Mouse (Mus musculus): Measurements from ENCODE around the gene Nthl1. TPM values are rescaled to one million over a fixed set of nuclear protein-coding genes. Genes with fewer than 3 reads are reported as not detected.

Nthl1 gene
- 11.9 and 14.0 TPM in 2 replicates for polyA plus RNA-seq (2012; rRNA removed; ENCODE audit: low replicate concordance)

DNA sequence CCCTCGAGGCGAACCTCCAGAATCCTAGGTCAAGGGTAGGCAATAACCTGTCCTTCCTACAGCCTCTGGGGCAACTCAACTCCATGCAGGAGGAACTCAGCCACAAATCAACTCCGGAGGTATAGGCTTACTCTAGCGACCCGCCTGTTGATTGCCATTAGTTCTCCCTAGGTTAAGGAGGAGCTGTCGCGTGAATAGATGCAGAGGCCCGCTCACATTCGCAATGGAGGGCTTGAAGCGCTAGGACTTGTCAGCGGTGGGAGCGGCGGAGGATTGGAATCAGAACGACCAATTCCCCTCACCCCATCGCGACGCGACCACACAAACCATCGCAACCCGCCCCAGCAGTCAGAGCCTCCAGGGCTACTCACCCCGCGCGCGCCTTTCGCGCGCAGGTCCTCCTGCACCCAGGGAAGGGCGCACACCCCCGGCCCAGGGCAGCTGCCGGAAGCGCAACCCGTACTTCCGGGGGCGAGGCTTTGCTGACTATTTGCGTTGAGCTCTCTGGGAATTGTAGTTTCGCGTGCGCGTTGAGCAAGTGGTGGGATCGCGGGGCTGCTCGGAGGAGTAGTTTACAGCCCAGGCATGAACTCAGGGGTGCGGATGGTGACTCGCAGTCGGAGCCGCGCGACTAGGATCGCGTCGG lies at the start of gene Nthl1, which contains the start of gene Tsc2:
TSS of gene Nthl1 (plus strand) at position 514 of the 646 bp plus-strand sequence.
TSS of gene Tsc2 (minus strand) at position 464 of the 646 bp plus-strand sequence.

DNA sequence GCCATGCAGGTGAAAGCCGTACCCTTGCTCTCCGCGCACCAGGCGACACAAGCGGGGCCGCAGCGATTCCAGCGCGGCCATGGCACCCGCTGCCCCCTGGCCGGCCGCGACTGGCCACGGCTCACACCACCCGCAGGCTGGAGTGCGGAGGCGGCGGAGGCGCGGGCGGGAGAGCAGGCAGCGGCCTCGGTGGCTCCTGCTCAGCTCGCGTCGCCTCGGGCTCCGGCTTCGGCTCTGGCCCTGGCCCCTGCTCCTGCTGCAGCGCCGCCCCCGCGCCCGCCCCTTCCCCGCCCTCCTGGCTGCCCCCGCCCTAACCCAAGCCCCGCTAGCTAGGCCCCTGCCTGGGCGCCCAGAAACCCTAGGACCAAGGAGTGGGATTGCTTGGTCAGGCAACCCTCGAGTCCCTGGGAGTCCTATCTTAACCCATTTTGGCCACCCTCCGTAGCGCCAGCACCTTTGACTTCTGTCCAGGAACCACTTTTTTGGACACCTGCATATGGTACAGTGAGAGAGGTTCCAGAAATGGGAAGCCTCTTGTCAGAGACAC lies 17.7 kb downstream of the Nthl1 start, which contains the start of gene Slc9a3r2:
TSS of gene Slc9a3r2 (minus strand) at position 258 of the 547 bp plus-strand sequence.

DNA sequence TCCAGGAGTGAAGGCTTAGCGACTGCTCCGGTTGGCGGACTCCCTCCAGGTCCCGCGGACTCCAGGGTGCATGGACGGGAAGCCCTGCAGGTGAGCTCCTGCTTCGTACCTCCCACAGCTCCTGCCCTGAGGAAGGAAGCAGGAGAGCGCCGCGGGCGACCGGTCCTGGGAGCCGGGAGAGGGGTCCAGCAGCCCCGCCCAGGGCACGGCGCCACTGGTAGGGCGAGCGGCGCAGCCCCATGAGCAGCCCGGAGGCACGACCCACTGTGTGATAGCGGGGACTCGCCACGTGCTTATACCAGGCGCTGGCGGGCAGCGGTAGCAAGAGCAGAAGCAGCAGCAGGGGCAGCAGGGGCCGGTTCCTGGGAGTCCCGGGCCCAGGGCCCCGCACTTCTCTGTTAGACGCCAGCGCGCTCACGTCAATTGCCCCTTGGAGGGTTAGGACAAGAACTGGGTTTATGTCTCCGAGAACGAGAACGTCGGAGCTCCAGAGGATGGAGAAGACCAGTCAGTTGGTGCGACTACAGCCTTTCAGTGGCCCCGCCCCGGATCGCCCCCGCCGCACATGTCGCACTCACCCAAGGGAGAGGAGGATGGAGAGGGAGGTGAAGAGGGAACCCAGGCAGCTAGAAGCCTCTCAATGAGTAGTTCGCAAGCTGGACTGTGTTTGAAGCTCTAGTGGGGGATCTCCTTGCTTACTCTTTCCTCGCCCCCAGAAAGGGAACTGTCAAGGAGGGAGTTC lies 25.7 kb downstream of the Nthl1 start, which contains the start of gene Npw:
TSS of gene Npw (minus strand) at position 441 of the 742 bp plus-strand sequence.

DNA sequence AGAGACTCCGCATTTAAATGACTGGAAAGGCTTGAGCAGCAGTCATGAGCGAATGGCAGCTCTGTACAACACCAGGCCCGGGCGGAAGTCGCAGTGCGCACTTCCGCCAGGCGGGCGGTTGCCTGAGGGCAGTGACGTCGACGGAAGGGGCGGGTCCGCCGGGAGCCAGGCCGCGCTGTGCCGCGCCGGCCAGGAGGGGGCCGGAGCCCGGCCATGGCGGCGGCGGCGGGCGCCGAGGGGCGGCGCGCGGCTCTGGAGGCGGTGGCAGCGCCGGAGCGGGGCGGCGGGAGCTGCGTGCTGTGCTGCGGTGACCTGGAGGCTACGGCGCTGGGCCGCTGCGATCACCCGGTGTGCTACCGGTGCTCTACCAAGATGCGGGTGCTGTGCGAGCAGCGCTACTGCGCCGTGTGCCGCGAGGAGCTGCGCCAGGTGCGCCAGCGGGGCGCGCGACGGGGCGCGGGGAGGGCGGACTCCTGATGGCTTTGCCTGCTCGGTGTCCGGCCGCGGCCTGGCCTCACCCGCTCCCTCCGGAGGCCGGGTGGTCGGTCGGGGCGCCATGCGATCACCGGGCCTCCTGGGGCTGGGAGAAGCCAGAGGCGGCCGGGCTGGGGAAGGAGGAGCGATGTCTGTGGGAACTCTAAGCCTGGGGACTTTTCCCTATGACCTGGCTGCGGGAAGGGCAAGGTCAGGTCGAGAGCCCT lies 37.2 kb downstream of the Nthl1 start, which contains the start of gene Zfp598:
TSS of gene Zfp598 (plus strand) at position 143 of the 701 bp plus-strand sequence.

Other genes with a start within 250 kb of the Nthl1 start
- gene Rnps1, start 218.1 kb upstream of the Nthl1 start, polyA plus RNA-seq (2012; rRNA removed; ENCODE audit: low replicate concordance): 121 and 125 TPM in 2 replicates
- 170 and 281 TPM in 2 replicates for gene Eci1, start 206.0 kb upstream of the Nthl1 start, polyA plus RNA-seq (2012; rRNA removed; ENCODE audit: low replicate concordance)
- 6.9 and 11.5 TPM in 2 replicates for gene Dnase1l2, start 189.6 kb upstream of the Nthl1 start, polyA plus RNA-seq (2012; rRNA removed; ENCODE audit: low replicate concordance)
- 84.4 and 102 TPM in 2 replicates for gene E4f1, start 162.4 kb upstream of the Nthl1 start, polyA plus RNA-seq (2012; rRNA removed; ENCODE audit: low replicate concordance)
- gene Pgp, start 162.3 kb upstream of the Nthl1 start, polyA plus RNA-seq (2012; rRNA removed; ENCODE audit: low replicate concordance): 58.4 and 88.6 TPM in 2 replicates
- gene Bricd5, start 158.8 kb upstream of the Nthl1 start, polyA plus RNA-seq (2012; rRNA removed; ENCODE audit: low replicate concordance): 2.1 and 3.1 TPM in 2 replicates
- gene Mlst8, start 153.6 kb upstream of the Nthl1 start, polyA plus RNA-seq (2012; rRNA removed; ENCODE audit: low replicate concordance): 36.1 and 68.2 TPM in 2 replicates
- gene Caskin1, start 144.1 kb upstream of the Nthl1 start, polyA plus RNA-seq (2012; rRNA removed; ENCODE audit: low replicate concordance): 1.3 and 1.4 TPM in 2 replicates
- 207 and 225 TPM in 2 replicates for gene Traf7, start 104.7 kb upstream of the Nthl1 start, polyA plus RNA-seq (2012; rRNA removed; ENCODE audit: low replicate concordance)
- 1.3 and 1.8 TPM in 2 replicates for gene Rab26, start 98.5 kb upstream of the Nthl1 start, polyA plus RNA-seq (2012; rRNA removed; ENCODE audit: low replicate concordance)
- 78.7 and 102 TPM in 2 replicates for gene Pkd1, start 82.8 kb upstream of the Nthl1 start, polyA plus RNA-seq (2012; rRNA removed; ENCODE audit: low replicate concordance)
- 176 and 242 TPM in 2 replicates for gene Tsc2, start 50 bp upstream of the Nthl1 start, polyA plus RNA-seq (2012; rRNA removed; ENCODE audit: low replicate concordance)
- 101 and 134 TPM in 2 replicates for gene Slc9a3r2, start 17.6 kb downstream of the Nthl1 start, polyA plus RNA-seq (2012; rRNA removed; ENCODE audit: low replicate concordance)
- 1.4 TPM in 2 replicates for gene Npw, start 25.8 kb downstream of the Nthl1 start, polyA plus RNA-seq (2012; rRNA removed; ENCODE audit: low replicate concordance)
- gene Zfp598, start 37.0 kb downstream of the Nthl1 start, polyA plus RNA-seq (2012; rRNA removed; ENCODE audit: low replicate concordance): 81.2 and 105 TPM in 2 replicates
- 0.53 and 0.68 TPM in 2 replicates for gene Syngr3, start 57.3 kb downstream of the Nthl1 start, polyA plus RNA-seq (2012; rRNA removed; ENCODE audit: low replicate concordance)
- gene Gfer, start 63.5 kb downstream of the Nthl1 start, polyA plus RNA-seq (2012; rRNA removed; ENCODE audit: low replicate concordance): 19.5 and 47.8 TPM in 2 replicates
- 15.3 and 20.5 TPM in 2 replicates for gene Noxo1, start 63.6 kb downstream of the Nthl1 start, polyA plus RNA-seq (2012; rRNA removed; ENCODE audit: low replicate concordance)
- 68.7 and 69.0 TPM in 2 replicates for gene Tbl3, start 75.0 kb downstream of the Nthl1 start, polyA plus RNA-seq (2012; rRNA removed; ENCODE audit: low replicate concordance)
- 0.29 and 0.32 TPM in 2 replicates for gene Rnf151, start 85.4 kb downstream of the Nthl1 start, polyA plus RNA-seq (2012; rRNA removed; ENCODE audit: low replicate concordance)
- 3,623 and 3,713 TPM in 2 replicates for gene Rps2, start 85.4 kb downstream of the Nthl1 start, polyA plus RNA-seq (2012; rRNA removed; ENCODE audit: low replicate concordance)
- 314 and 333 TPM in 2 replicates for gene Ndufb10, start 91.8 kb downstream of the Nthl1 start, polyA plus RNA-seq (2012; rRNA removed; ENCODE audit: low replicate concordance)
- 0.10 and 83.4 TPM in 2 replicates for gene Rpl3l, start 95.1 kb downstream of the Nthl1 start, polyA plus RNA-seq (2012; rRNA removed; ENCODE audit: low replicate concordance)
- 103 and 146 TPM in 2 replicates for gene Msrb1, start 104.0 kb downstream of the Nthl1 start, polyA plus RNA-seq (2012; rRNA removed; ENCODE audit: low replicate concordance)
- 20.7 and 49.9 TPM in 2 replicates for gene Hs3st6, start 120.3 kb downstream of the Nthl1 start, polyA plus RNA-seq (2012; rRNA removed; ENCODE audit: low replicate concordance)
- gene Meiob, start 171.6 kb downstream of the Nthl1 start, polyA plus RNA-seq (2012; rRNA removed; ENCODE audit: low replicate concordance): 0.16 TPM in 1 of 2 replicates, not detected in the other
- gene Hagh, start 207.5 kb downstream of the Nthl1 start, polyA plus RNA-seq (2012; rRNA removed; ENCODE audit: low replicate concordance): 160 and 221 TPM in 2 replicates
- 13.5 and 15.0 TPM in 2 replicates for gene Fahd1, start 217.7 kb downstream of the Nthl1 start, polyA plus RNA-seq (2012; rRNA removed; ENCODE audit: low replicate concordance)
- 66.4 and 103 TPM in 2 replicates for gene Igfals, start 233.3 kb downstream of the Nthl1 start, polyA plus RNA-seq (2012; rRNA removed; ENCODE audit: low replicate concordance)